Mouse (Mus musculus) C2C12 (cell line): Measurements from ENCODE around the gene AI467606.
A peak's percentile ranks its signal among the peaks of the same experiment; 100 is the strongest.

Experiments
- CEBPB ChIP-seq: IDR thresholded peaks from one replicate; pipeline ENCODE4 v1.6.1; 2011; ENCODE audit warnings: low read depth, mild to moderate bottlenecking, control low read depth, moderate library complexity
- CTCF ChIP-seq: IDR thresholded peaks from one replicate; pipeline ENCODE4 v1.5.1; 2011; ENCODE audit not compliant: control insufficient read depth, insufficient read depth, insufficient read length
- MAX ChIP-seq: IDR thresholded peaks from one replicate; pipeline ENCODE4 v1.6.1; 2011; ENCODE audit warnings: mild to moderate bottlenecking, control low read depth
- MYOD1 ChIP-seq: IDR thresholded peaks from one replicate; pipeline ENCODE4 v1.6.1; 2011; ENCODE audit warnings: low read depth; ENCODE audit not compliant: control insufficient read depth, insufficient read length
- MYOG ChIP-seq: IDR thresholded peaks from one replicate; pipeline ENCODE4 v1.6.1; 2011; ENCODE audit not compliant: control insufficient read depth, insufficient read length; ENCODE audit errors: extremely low read depth

DNA sequence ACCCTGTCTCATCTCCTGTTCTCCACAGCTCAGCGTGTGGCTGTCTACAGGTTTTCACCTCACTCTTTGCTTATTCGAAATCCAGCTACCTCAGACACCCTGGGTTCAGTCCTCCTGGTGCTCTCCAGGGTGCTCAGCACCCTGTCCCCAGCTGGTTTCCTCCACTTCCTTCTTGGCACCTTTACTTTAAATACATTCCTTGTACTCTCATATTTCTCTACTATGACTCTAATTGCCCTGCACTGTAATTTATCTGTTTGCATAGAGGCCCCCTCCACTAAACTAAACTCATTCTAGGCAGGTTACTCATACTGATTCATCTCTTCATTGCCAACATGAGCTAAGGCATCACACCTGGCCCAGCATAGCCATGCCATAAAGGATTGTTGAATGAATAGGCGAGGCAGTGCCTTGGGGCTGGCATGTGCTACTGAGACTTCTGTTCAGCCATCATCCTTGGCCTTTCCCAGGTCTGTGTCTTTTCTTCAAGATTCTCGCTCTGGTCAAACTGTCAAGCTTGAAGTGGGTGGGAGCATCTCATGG, 20.2 kb upstream of the AI467606 start:
- TF ChIP-seq CTCF (no peak), MYOG (no peak), CEBPB (no peak), MYOD1 (peak; percentile 5), MAX (peak; percentile 8)
